Mouse (Mus musculus): ENCODE data around the gene Pex14. TPM values are rescaled to one million over a fixed set of nuclear protein-coding genes. Genes with fewer than 3 reads are reported as not detected.

Pex14 gene
- polyA plus RNA-seq, 1 experiment from 2014 or later: 43.7 TPM

DNA sequence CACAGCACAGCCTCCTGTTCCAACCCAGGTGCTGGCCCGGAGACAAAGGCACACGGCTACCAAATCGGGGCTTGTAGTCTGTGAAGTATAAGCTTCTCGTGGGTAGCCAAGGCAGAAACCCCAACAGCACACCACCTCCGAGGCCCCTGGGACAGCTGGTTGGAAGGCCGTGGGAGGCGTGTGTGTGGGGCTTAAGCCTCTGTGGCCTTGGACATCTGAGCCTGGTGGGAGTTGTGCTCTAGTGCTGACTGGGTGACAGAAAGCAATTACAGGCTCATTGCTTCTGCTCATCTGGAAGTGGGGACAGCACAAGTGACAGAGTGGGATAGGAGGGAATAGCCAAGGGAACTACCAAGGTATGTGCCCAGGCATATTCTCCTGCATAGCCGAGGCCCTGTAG is 175.7 kb downstream of the Pex14 start:
- Histone ChIP-seq H3K9ac (no peak overlapping the region), H3K36me3 (ENCODE audit: insufficient read depth) (no peaks in the 10 kb centered on the region), H3K4me1 (ENCODE audit: insufficient read depth) (peaks cover 30% of the 10 kb centered on the region), H3K4me2 (no peak overlapping the region), H3K4me3 (ENCODE audit: low read depth, low read length) (no peak overlapping the region), H3K27ac (ENCODE audit: low read depth) (peak overlapping the region; percentile 67), H3K9me3 (ENCODE audit: low read depth, low read length) (no peaks in the 10 kb centered on the region), H3K27me3 (ENCODE audit: insufficient read depth, low read length) (peaks cover 14% of the 10 kb centered on the region; the same call in 1 of the 2 replicates)
- ATAC-seq (ENCODE audit: insufficient read depth): no peak
- TF ChIP-seq CTCF (IDR thresholded peaks at IDR 0.05; ENCODE audit: low read depth): no peak
- no peak for DNase-seq
- WGBS: 58% methylated on average over 8 of the region's 8 CpGs

GRCm38 (mm10) chr4:148923414-148923813 is 176.3 kb downstream of the Pex14 start:
- no peak for TF ChIP-seq CTCF (IDR thresholded peaks at IDR 0.05; ENCODE audit: low read depth)
- H3K4me3 ChIP-seq (ENCODE audit: low read depth, low read length): no peak overlapping the region
- H3K9me3 ChIP-seq (ENCODE audit: low read depth, low read length): no peaks in the 10 kb centered on the region
- H3K4me1 ChIP-seq (ENCODE audit: insufficient read depth): peaks cover 30% of the 10 kb centered on the region
- 54% methylated on average over 9 of the region's 9 CpGs for WGBS
- H3K4me2 ChIP-seq: no peak overlapping the region
- peak overlapping the region; percentile 67 for H3K27ac ChIP-seq (ENCODE audit: low read depth)
- no peak for ATAC-seq (ENCODE audit: insufficient read depth)
- DNase-seq: no peak
- H3K36me3 ChIP-seq (ENCODE audit: insufficient read depth): no peaks in the 10 kb centered on the region
- no peak overlapping the region for H3K9ac ChIP-seq
- H3K27me3 ChIP-seq (ENCODE audit: insufficient read depth, low read length): peaks cover 14% of the 10 kb centered on the region; the same call in 1 of the 2 replicates

GRCm38 (mm10) chr4:148922221-148922700 is 177.4 kb downstream of the Pex14 start:
- TF ChIP-seq CTCF (IDR thresholded peaks at IDR 0.05; ENCODE audit: low read depth): no peak
- peak overlapping the region; percentile 21; the same call in 1 of the 2 replicates for H3K27ac ChIP-seq (ENCODE audit: low read depth)
- H3K9ac ChIP-seq: no peak overlapping the region
- H3K4me3 ChIP-seq (ENCODE audit: low read depth, low read length): peak overlapping the region; percentile 14; the same call in 1 of the 2 replicates
- H3K27me3 ChIP-seq (ENCODE audit: insufficient read depth, low read length): peaks cover 14% of the 10 kb centered on the region; the same call in 1 of the 2 replicates
- peaks cover 30% of the 10 kb centered on the region for H3K4me1 ChIP-seq (ENCODE audit: insufficient read depth)
- WGBS: 11% methylated on average over 16 of the region's 16 CpGs
- peak overlapping the region; percentile 45 for H3K4me2 ChIP-seq
- H3K9me3 ChIP-seq (ENCODE audit: low read depth, low read length): no peaks in the 10 kb centered on the region
- no peak for ATAC-seq (ENCODE audit: insufficient read depth)
- no peak for DNase-seq
- no peaks in the 10 kb centered on the region for H3K36me3 ChIP-seq (ENCODE audit: insufficient read depth)

DNA sequence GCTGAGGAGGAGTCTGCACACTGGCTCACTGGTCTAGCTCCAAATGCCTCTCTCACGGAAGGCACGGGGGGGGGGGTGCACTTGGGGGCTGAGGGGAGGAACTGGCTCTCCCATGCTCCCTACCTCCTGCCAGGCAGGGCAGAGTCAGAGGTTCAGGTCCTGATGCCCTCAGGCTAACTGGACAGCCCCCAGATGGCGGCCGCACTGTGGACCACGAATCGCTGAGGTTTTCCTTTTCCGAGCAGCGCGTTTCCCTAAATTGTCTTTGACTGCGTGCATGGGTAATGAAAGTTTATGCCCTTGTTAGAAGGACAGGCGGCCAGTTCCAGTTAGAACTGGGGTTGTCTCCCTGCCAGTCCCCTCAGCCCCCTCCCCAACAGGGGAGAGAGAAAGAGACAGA is 179.1 kb downstream of the Pex14 start:
- WGBS: 60% methylated on average over 11 of the region's 11 CpGs
- Histone ChIP-seq H3K9ac (no peak overlapping the region), H3K36me3 (ENCODE audit: insufficient read depth) (no peaks in the 10 kb centered on the region), H3K4me1 (ENCODE audit: insufficient read depth) (peaks cover 24% of the 10 kb centered on the region), H3K4me3 (ENCODE audit: low read depth, low read length) (no peak overlapping the region), H3K27ac (ENCODE audit: low read depth) (0 out of 2 replicates have a peak overlapping the region, but pooled peaks have one; percentile 24), H3K27me3 (ENCODE audit: insufficient read depth, low read length) (peaks cover 14% of the 10 kb centered on the region; the same call in 1 of the 2 replicates), H3K9me3 (ENCODE audit: low read depth, low read length) (no peaks in the 10 kb centered on the region), H3K4me2 (no peak overlapping the region)
- no peak for TF ChIP-seq CTCF (IDR thresholded peaks at IDR 0.05; ENCODE audit: low read depth)
- ATAC-seq (ENCODE audit: insufficient read depth) (no peak), DNase-seq (no peak)

GRCm38 (mm10) chr4:148918707-148919447 is 180.8 kb downstream of the Pex14 start:
- H3K9me3 ChIP-seq (ENCODE audit: low read depth, low read length): no peaks in the 10 kb centered on the region
- peaks cover 21% of the 10 kb centered on the region for H3K4me1 ChIP-seq (ENCODE audit: insufficient read depth)
- peaks cover 14% of the 10 kb centered on the region; the same call in 1 of the 2 replicates for H3K27me3 ChIP-seq (ENCODE audit: insufficient read depth, low read length)
- no peak overlapping the region for H3K9ac ChIP-seq
- no peak overlapping the region for H3K4me3 ChIP-seq (ENCODE audit: low read depth, low read length)
- H3K36me3 ChIP-seq (ENCODE audit: insufficient read depth): no peaks in the 10 kb centered on the region
- TF ChIP-seq CTCF (IDR thresholded peaks at IDR 0.05; ENCODE audit: low read depth): no peak
- 61% methylated on average over 15 of the region's 15 CpGs for WGBS
- H3K4me2 ChIP-seq: no peak overlapping the region
- no peak overlapping the region for H3K27ac ChIP-seq (ENCODE audit: low read depth)
- ATAC-seq (ENCODE audit: insufficient read depth): no peak
- DNase-seq: no peak

DNA sequence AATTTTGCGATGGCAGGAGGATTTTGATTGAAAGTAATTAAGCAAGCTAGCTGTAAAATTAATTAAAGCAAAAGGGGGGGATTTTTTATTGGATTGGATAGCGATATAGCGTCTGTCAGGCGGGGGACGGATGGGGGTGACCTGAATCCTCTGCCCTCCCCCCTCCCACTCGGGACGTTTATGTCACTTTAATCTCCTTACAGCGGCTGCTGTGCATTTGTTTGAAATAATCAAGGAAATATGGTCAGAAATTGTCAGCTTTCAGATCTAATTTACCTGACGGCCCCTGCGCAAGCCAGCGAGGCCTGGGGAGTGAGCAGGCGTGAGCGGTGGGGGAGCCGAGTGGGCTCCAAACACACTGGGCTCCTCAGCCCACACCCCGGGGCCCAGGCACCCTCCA is 183.8 kb downstream of the Pex14 start:
- H3K4me2 ChIP-seq: no peak overlapping the region
- DNase-seq (no peak), ATAC-seq (ENCODE audit: insufficient read depth) (no peak)
- no peaks in the 10 kb centered on the region for H3K9me3 ChIP-seq (ENCODE audit: low read depth, low read length)
- 80% methylated on average over 15 of the region's 15 CpGs for WGBS
- no peaks in the 10 kb centered on the region for H3K36me3 ChIP-seq (ENCODE audit: insufficient read depth)
- TF ChIP-seq CTCF (IDR thresholded peaks at IDR 0.05; ENCODE audit: low read depth): no peak
- H3K4me3 ChIP-seq (ENCODE audit: low read depth, low read length): no peak overlapping the region
- no peak overlapping the region for H3K9ac ChIP-seq
- H3K27me3 ChIP-seq (ENCODE audit: insufficient read depth, low read length): peaks cover 4% of the 10 kb centered on the region; the same call in 1 of the 2 replicates
- no peak overlapping the region for H3K27ac ChIP-seq (ENCODE audit: low read depth)
- H3K4me1 ChIP-seq (ENCODE audit: insufficient read depth): peaks cover 12% of the 10 kb centered on the region

GRCm38 (mm10) chr4:148914863-148915622 is 184.6 kb downstream of the Pex14 start:
- H3K27ac ChIP-seq (ENCODE audit: low read depth): no peak overlapping the region

More at GRCm38 (mm10) chr4:148914863-148915622, 184.6 kb downstream of the Pex14 start:
- 39% methylated on average over 10 of the region's 10 CpGs for WGBS
- H3K9me3 ChIP-seq (ENCODE audit: low read depth, low read length): no peaks in the 10 kb centered on the region
- peak; percentile 78 for ATAC-seq (ENCODE audit: insufficient read depth)
- H3K27me3 ChIP-seq (ENCODE audit: insufficient read depth, low read length): no peaks in the 10 kb centered on the region
- peaks cover 12% of the 10 kb centered on the region for H3K4me1 ChIP-seq (ENCODE audit: insufficient read depth)
- H3K9ac ChIP-seq: no peak overlapping the region
- H3K36me3 ChIP-seq (ENCODE audit: insufficient read depth): no peaks in the 10 kb centered on the region
- TF ChIP-seq CTCF (IDR thresholded peaks at IDR 0.05; ENCODE audit: low read depth): no peak
- DNase-seq: peak; percentile 86
- no peak overlapping the region for H3K4me3 ChIP-seq (ENCODE audit: low read depth, low read length)
- H3K4me2 ChIP-seq: no peak overlapping the region

Data from lung, embryonic 14.5 days (tissue).